Mouse (Mus musculus) cerebellum, adult 8-10 months (tissue): ENCODE measurements around the gene Hist1h1d.

ENCODE experiments used
- DNase-seq: peaks from one replicate; pipeline ENCODE4 v3.0.0; 2022

Hist1h1d gene

GRCm38 (mm10) chr13:23593051-23593770 lies 40.1 kb downstream of the Hist1h1d start:
- DNase-seq, result no peak

- DNase-seq, result no peak
Observed at GRCm38 (mm10) chr13:23595185-23595584, 42.1 kb downstream of the Hist1h1d start.

GRCm38 (mm10) chr13:23595622-23596372 lies 42.7 kb downstream of the Hist1h1d start:
- DNase-seq, result no peak

- peak; percentile 77 for DNase-seq
Observed at GRCm38 (mm10) chr13:23597957-23598356, 44.9 kb downstream of the Hist1h1d start.

GRCm38 (mm10) chr13:23603182-23603699 lies 50.2 kb downstream of the Hist1h1d start:
- no peak for DNase-seq

- no peak for DNase-seq
Observed at GRCm38 (mm10) chr13:23604452-23604851, 51.4 kb downstream of the Hist1h1d start.

- DNase-seq, result no peak
Observed at GRCm38 (mm10) chr13:23605052-23605451, 52.0 kb downstream of the Hist1h1d start.

- DNase-seq, result no peak
Observed at GRCm38 (mm10) chr13:23609209-23609608, 56.1 kb downstream of the Hist1h1d start.

GRCm38 (mm10) chr13:23609844-23610243 lies 56.8 kb downstream of the Hist1h1d start:
- DNase-seq, result no peak
